Mouse (Mus musculus) heart, adult 2 months (tissue): ENCODE measurements around the gene Rapgef5.

ENCODE experiments used
- CTCF ChIP-seq: fragments of 200-600 bp; IDR thresholded peaks from 2 replicates; pipeline ENCODE4 v1.8.1; 2022; ENCODE audit warnings: antibody characterized with exemption, mild to moderate bottlenecking, moderate library complexity
- EP300 ChIP-seq: fragments of 200-500 bp; IDR thresholded peaks from 2 replicates; pipeline ENCODE4 v1.6.1; 2011; ENCODE audit warnings: low read depth, low read length, control low read depth; ENCODE audit not compliant: insufficient read depth
- POLR2A ChIP-seq: fragments of 200-500 bp; IDR thresholded peaks from 2 replicates; pipeline ENCODE4 v1.6.1; 2011; ENCODE audit warnings: mild to moderate bottlenecking, low read depth, low read length, control low read depth; ENCODE audit not compliant: insufficient read depth

DNA sequence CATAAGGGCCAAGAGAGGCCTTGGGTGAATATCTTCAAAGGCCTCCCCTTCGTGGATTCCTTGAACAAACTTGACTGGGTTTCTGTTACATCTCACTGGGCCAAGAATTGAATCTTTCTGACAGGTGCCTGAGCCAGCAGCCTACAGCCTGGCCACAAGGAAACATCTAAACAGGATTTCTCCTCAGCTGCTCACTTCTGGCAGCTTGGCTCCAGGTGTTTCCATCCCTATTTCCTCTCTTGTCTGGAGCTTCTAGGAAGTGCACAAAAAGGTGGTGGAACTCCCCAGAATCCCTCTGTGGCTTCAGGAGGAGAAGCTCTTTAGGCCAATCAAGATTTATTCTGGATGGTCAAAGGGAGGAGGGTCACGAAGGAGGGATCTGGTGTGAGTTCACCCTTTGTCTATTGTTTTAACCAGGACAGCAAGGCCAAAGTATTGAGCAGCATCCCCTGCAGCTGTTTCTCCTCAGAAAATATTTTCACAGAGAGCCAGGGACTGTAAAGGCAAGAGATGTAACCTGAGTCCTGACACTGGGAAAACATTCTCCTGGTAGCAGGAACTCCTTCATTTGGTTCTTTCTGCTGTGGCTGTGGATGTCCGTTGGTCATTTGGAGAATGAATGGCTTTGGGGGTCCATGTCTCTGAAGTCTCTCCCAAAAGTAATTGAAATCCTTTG is 19.6 kb upstream of the Rapgef5 start:
- no peak for TF ChIP-seq CTCF
- no peak for TF ChIP-seq POLR2A
- TF ChIP-seq EP300, result 0 out of 2 replicates have a peak, but pooled peaks have one; percentile 42
